Mouse (Mus musculus): ENCODE results near the gene Lrrc27. TPM values are rescaled to one million over a fixed set of nuclear protein-coding genes. Genes with fewer than 3 reads are reported as not detected.

The Lrrc27 gene
- polyA plus RNA-seq, 1 experiment from 2014 or later: 4.6 TPM

DNA sequence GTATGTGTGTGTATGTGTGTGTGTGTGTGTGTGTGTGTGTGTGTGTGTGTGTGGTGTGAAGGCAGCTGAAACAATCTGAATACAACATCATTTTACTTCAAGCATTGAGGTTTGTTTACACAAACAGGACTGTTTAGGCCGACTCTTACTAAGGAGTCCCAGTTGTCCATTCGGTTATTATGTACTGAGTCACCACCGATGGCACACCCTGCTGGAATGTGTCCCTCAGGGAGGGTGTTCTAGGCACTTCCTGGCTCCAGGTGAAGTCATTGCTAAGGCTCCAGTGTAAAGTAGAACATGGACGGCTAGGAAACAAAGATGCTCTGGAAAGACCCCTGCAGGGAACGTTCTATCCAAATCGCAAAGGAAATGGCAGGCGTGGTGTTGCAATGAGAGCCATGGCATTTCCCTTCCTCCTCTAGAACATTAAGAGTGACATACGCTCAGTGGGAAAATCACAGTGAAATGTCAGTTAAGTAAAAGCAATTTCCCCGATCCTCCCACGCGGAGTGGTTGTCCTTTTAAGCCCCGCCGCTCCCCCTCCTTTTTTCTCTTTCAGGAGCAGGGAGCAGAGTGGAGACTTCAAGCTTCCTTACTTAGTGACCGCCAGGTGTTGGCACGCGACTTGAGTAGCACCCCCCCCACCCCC lies 72.6 kb downstream of the Lrrc27 start:
- ATAC-seq (replicated peaks): no peak
- no peak overlapping the region for H3K4me2 ChIP-seq
- H3K36me3 ChIP-seq (replicated peaks): no peaks in the 10 kb centered on the region
- no peaks in the 10 kb centered on the region for H3K27me3 ChIP-seq (replicated peaks)
- 71% methylated on average over 16 of the region's 16 CpGs for WGBS
- 0 out of 2 replicates have a peak, but pooled peaks cover 2% of the 10 kb centered on the region for H3K4me1 ChIP-seq
- H3K27ac ChIP-seq: no peak overlapping the region
- no peak overlapping the region for H3K4me3 ChIP-seq
- H3K9me3 ChIP-seq: no peaks in the 10 kb centered on the region
- H3K9ac ChIP-seq: no peak overlapping the region

DNA sequence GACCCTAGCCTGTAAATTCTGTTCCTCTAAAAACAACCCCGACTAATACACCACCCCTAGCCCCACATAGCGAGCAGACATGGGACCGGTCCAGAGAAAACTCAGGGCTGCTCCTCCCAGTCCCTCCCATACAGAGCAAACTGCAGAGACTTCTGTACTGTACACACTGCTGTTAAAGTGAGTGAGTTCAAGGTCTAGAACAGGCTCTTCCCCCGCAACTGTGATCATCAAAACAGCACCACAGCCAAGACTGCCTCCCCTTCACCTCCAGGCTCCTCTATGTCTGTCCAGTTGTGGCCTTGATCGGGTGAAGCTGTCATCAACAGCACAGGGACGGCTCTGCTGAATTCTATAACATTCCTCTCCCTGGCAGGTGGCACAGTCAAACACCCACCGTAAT lies 75.8 kb downstream of the Lrrc27 start:
- H3K9me3 ChIP-seq: no peaks in the 10 kb centered on the region
- H3K4me3 ChIP-seq: no peak overlapping the region
- 85% methylated on average over 7 of the region's 7 CpGs for WGBS
- H3K27me3 ChIP-seq (replicated peaks): no peaks in the 10 kb centered on the region
- H3K4me2 ChIP-seq: no peak overlapping the region
- no peak overlapping the region for H3K27ac ChIP-seq
- H3K9ac ChIP-seq: no peak overlapping the region
- no peaks in the 10 kb centered on the region for H3K4me1 ChIP-seq
- H3K36me3 ChIP-seq (replicated peaks): no peaks in the 10 kb centered on the region
- ATAC-seq (replicated peaks): no peak

Other genes starting within 250 kb of the Lrrc27 start
- 186 and 190 TPM in 2 replicates for gene Dpysl4, start 127.0 kb upstream of the Lrrc27 start, polyA plus RNA-seq (2015; fragmentation: Nextera tagmentation; extraction: Ambion mirVana)
- 2.3 and 2.4 TPM in 2 replicates for gene Stk32c, start 319 bp downstream of the Lrrc27 start, polyA plus RNA-seq (2015; fragmentation: Nextera tagmentation; extraction: Ambion mirVana)
- 5.2 and 5.3 TPM in 2 replicates for gene Pwwp2b, start 35.5 kb downstream of the Lrrc27 start, polyA plus RNA-seq (2015; fragmentation: Nextera tagmentation; extraction: Ambion mirVana)
- gene Inpp5a, start 176.1 kb downstream of the Lrrc27 start, polyA plus RNA-seq (2015; fragmentation: Nextera tagmentation; extraction: Ambion mirVana): 17.7 and 19.2 TPM in 2 replicates

Data from midbrain, embryonic 15.5 days (tissue).